Mouse (Mus musculus) thymus, postnatal 0 days (tissue): ENCODE measurements at regions not wholly inside any gene's neighbourhood (a gene's known extent, or its start where the extent isn't known, plus 50 kb on each side); places are given as distances from the start of the nearest gene placed in this dataset.

Experiments used
- DNase-seq: peaks from one replicate; pipeline ENCODE4 v3.0.0-alpha.2; 2015; ENCODE audit warnings: low spot score

GRCm38 (mm10) chr3:38397615-38397956, 87.1 kb downstream of the Ankrd50 start:
- DNase-seq, result no peak

- no peak for DNase-seq
Observed at GRCm38 (mm10) chr3:38396760-38397614, 87.7 kb downstream of the Ankrd50 start.

GRCm38 (mm10) chr3:38394308-38394707, 90.3 kb downstream of the Ankrd50 start:
- DNase-seq, result no peak

GRCm38 (mm10) chr3:38389647-38390046, 95.0 kb downstream of the Ankrd50 start:
- no peak for DNase-seq

- no peak for DNase-seq
Observed at GRCm38 (mm10) chr3:38388961-38389360, 95.7 kb downstream of the Ankrd50 start.

GRCm38 (mm10) chr3:38382743-38383142, 101.9 kb downstream of the Ankrd50 start:
- no peak for DNase-seq

GRCm38 (mm10) chr3:38381623-38382022, 103.0 kb downstream of the Ankrd50 start:
- DNase-seq, result no peak

GRCm38 (mm10) chr3:38373690-38374089, 111.0 kb downstream of the Ankrd50 start:
- no peak for DNase-seq

- DNase-seq, result no peak
Observed at GRCm38 (mm10) chr3:38371702-38372101, 112.9 kb downstream of the Ankrd50 start.

- DNase-seq, result no peak
Observed at GRCm38 (mm10) chr3:38363888-38364287, 120.8 kb downstream of the Ankrd50 start.

GRCm38 (mm10) chr3:38361411-38361810, 123.2 kb downstream of the Ankrd50 start:
- no peak for DNase-seq

GRCm38 (mm10) chr3:38360974-38361373, 123.7 kb downstream of the Ankrd50 start:
- DNase-seq, result no peak

- no peak for DNase-seq
Observed at GRCm38 (mm10) chr3:38360421-38360921, 124.2 kb downstream of the Ankrd50 start.

- DNase-seq, result peak; percentile 23
Observed at GRCm38 (mm10) chr3:38357905-38358491, 126.6 kb downstream of the Ankrd50 start.

GRCm38 (mm10) chr3:38344283-38344682, 140.4 kb downstream of the Ankrd50 start:
- DNase-seq, result no peak

- DNase-seq, result no peak
Observed at GRCm38 (mm10) chr3:38341666-38342065, 143.0 kb downstream of the Ankrd50 start.

- DNase-seq, result no peak
Observed at GRCm38 (mm10) chr3:38333321-38333910, 151.2 kb downstream of the Ankrd50 start.

GRCm38 (mm10) chr3:38331169-38331568, 153.5 kb downstream of the Ankrd50 start:
- DNase-seq, result no peak

GRCm38 (mm10) chr3:38327286-38327685, 157.4 kb downstream of the Ankrd50 start:
- no peak for DNase-seq

GRCm38 (mm10) chr3:38326211-38326610, 158.4 kb downstream of the Ankrd50 start:
- no peak for DNase-seq

GRCm38 (mm10) chr3:38324663-38325062, 160.0 kb downstream of the Ankrd50 start:
- DNase-seq, result no peak

GRCm38 (mm10) chr3:38322426-38322825, 162.2 kb downstream of the Ankrd50 start:
- no peak for DNase-seq
